Mouse (Mus musculus) mouse embryonic stem cell (cell line): Measurements from ENCODE around the gene Chn2.

Source experiments
- in situ Hi-C, 2 experiments: fragments of 300-500 bp; cut with MboI; formaldehyde crosslinking; loops; 1 replicate in 1 of 2; 3 replicates in 1 of 2; pipeline ENCODE4 v1.14.3; 2019 to 2020; ENCODE audit warnings: low sequenced_read_pairs in 2 of 2, low pct_unique_long_range_greater_than_20kb in 1 of 2, mixed read lengths in 1 of 2; ENCODE audit not compliant: unreplicated experiment in 1 of 2

Gene Chn2

DNA sequence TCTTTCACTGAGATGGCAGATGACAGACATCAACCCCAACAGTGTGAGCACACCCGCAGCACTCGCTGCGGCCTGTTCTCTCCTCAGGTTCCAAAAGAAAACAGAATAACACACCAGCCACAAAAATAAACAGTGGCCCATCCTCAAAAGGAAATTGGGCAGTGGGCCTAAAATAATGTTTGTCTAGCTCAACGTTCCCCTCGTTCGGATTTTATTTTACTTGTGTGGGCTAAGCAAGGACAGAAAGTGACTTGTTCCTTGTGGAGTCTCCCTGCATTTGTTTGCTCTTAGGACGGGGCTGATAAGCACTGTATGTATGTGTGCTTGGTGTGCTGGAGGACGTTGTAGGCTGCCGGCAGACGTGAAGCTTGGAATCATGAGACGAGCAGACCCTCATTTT, 240.0 kb downstream of the Chn2 start:
- in situ Hi-C loops, result no loop called here

DNA sequence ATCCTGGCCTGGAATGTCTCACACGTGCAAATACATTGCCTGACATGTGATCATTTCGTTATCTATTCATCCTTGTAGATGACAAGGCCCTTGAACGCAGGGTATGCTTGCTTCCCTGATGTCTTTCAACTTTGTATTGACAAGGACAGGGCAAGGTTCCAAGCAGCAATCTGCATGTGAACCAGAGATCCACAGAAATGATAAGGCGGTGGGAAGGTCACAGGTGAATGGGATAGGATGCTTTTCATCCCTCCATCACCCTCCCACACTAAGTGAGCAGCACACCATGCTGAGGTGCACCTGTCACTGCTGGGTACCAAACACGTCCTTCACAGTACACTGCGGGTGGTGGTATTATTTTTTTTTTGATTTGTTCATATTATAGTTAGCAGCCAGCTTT, 240.9 kb downstream of the Chn2 start:
- in situ Hi-C loops, result no loop called here

DNA sequence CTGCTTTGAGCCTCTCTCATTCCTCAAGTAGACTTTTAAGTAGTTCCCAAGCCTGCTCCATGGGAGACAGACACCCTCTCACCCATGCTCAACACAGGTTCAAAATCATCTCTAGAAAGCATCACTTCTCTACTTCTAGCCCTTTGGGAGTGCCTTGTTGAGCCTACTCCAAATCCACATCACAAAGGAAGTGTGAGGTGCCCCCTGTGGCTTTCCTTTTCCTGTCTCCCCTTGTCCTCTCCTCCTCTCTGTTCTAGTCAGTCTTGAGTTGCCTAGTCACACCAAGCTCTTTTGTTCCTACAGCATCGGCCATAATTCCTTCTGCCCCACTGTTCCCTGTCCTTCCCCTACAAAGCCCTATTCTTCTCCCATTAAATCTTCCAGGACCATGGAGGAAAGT, 243.9 kb downstream of the Chn2 start:
- in situ Hi-C loops, result no loop called here

DNA sequence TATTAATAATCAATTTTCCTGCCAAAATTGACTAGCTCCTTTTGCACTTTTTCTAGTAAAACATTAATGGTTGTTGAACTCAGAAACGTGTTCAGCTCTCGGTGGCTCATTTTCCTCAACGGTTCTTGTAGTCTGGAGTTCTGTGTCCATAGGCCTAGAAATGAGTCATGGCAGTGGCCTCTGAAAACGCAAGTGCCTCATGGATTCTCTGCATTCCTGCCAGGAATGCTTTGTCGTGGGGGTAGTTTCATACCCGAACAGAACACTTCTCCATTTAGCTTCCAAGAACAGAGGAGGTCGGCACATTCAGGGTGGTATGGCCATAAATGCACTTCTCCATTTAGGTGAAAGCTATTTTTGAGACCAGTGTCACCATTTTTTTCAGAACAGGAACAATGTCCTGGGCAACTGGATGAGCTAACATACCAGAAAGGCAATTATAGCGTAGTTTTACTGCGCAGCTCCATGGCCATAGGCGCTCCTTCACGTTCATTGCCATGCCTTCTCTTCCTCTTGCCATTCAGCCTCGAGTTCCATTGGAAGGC, 244.9 kb downstream of the Chn2 start:
- in situ Hi-C loops, result no loop called here

DNA sequence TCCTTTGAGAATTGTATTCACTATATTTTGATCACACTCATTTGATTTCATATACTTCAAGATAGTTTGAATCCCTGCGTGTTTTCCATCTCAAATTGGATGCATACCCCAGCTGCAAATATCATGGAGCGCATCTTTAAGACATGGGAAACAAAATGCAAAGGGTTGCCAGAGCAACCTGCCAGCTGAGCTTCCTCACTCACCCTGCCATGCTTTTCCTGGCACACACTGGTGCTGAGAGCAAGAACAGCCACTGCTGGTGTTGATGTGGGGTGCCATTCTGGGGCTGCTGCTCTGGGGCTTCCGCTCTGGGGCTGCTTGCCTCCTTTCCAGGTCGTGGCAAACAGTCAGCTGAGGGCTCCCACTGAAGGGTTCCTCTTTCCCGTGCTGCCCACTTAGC, 247.5 kb downstream of the Chn2 start:
- in situ Hi-C loops, result no loop called here

DNA sequence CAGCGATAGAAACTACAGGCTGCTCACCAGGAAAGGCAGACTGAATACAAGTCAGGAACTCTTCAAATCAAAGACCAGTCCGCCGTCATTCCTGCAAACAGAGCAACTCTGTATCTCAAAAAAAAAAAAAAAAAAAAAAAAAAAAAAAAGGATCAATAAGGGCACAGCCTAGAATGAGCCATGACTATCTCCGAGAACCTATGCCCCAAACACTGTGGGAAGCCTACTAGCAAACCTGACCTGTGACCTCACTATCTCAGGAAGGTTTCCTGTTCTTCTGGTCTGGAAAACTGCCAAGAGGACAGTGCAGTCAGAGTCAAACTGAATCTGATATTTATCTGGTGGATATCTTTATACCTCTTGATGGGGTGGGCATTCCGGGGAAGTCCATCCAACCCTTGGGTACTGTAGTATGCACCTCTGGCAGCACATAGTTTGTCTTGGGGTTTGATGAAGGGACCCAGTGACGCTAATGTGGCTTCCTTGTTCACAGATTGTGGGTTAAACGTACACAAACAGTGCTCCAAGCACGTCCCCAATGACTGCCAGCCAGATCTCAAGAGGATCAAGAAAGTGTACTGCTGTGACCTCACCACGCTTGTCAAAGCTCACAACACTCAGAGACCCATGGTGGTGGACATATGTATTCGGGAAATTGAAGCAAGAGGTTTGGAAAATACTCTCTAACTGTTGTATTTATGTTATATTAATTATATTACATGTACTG, 250.6 kb downstream of the Chn2 start:
- in situ Hi-C loops, result no loop called here

DNA sequence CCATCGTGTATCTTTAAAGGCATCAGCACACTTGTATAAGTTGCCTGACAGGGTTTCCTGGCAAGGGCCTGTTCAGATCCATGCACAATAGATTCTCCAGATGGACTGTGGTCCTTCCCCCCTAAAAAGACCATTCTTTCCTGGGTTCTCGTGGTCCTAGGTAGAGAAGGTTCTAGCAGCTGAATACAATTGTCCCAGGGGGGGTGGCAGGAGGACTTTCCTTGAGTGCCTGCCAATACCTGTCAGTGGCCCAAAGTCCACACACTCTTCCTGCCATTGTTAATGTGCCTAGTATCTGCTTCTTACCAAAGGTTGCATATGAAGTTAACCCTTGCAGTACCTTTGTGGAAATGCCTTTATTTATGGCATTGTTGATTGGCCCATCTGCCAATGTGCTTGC, 257.9 kb downstream of the Chn2 start:
- in situ Hi-C loops, result no loop called here

DNA sequence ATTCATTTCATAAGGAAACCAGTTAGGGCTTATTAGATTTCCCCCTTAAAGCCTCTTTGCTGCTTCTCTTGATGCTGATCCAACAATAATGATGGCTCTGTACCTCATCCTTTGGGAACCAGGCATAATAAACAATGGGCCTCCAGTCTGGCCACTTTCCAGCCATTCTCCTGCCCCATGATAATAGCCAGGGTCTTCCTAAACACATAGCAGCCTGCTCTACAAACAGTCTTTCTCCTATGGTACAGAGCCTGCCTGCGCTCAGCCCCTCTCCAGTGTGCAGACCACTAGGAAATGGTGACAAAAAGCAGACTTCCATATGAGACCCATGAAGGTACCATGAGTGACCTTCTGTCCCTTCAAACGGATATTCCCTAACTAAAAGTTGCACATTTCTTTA, 260.1 kb downstream of the Chn2 start:
- in situ Hi-C loops, result no loop called here

DNA sequence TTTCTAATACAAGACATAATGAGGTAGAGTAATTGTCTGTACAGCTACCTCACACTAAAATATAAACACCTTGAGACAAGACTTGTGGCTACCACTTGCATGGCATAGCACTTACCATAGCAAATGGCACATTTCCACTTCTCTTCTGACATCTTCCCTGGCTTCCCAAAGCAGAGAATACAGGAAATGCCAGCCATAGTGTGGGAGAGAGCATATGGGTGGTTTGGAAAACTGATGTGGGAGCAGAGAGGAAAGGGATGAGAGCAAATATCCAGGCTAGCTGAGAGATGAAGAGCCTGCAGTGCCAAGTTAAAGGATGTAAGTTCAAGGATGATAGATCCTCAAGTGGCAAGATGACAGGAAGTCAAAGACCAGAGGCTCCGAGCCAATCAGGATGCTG, 266.4 kb downstream of the Chn2 start:
- in situ Hi-C loops, result no loop called here

DNA sequence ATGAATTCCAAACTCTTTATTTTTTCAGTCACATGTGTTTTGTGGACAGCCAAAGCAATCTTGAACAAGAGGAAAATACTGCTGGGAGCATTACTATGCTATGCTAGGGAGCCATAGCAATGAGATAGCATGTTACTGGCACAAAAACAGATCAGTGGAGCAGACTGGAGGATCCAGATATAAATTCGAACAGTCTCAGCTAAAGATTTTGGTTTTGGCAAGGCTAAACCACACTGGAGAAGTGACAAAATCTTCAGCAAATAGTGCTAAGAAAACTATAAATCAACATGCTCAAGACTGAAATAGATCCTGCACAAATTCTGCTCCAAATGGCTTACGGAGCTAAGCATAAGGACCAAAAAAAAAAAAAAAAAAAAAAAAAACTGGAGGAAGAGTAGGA, 273.7 kb downstream of the Chn2 start:
- in situ Hi-C loops, result no loop called here

DNA sequence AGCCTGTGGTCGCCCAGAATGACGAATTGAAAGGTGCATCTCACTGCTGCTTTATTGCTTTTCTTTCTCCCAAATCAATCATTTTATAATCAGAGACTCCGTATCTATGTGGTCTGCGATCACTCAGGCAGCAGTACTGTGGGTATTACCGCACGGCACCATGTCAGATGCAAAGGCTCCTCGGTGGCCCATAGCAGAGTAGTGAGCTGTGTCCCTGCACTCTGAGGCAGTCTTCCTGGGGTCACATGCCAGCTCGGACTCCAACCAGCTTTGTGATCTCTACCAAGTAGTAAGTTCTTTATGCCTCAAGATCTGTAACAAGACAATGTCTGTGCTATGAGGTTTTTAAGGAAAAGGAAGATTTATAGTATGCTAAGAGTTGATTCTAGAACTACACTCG, 279.3 kb downstream of the Chn2 start:
- in situ Hi-C loops, result no loop called here

DNA sequence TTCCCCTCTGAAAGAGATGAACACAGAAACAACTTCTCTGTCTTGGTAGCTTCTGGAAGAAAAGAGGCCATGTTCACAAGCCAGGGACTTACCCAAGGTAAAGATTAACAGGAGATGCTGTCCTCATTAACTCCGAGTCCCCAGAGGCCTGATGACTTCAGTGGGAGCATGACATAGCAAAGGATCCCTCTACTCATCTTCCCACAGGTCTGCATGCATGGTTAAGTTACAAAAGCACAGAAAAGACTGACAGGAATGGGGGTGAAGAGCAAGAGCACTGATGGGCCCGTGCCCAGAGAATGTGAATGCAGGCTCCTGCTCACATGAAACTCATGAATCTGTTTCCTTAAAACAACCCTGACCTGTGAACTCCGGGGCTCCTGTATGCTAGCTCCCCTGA, 279.8 kb downstream of the Chn2 start:
- in situ Hi-C loops, result no loop called here

DNA sequence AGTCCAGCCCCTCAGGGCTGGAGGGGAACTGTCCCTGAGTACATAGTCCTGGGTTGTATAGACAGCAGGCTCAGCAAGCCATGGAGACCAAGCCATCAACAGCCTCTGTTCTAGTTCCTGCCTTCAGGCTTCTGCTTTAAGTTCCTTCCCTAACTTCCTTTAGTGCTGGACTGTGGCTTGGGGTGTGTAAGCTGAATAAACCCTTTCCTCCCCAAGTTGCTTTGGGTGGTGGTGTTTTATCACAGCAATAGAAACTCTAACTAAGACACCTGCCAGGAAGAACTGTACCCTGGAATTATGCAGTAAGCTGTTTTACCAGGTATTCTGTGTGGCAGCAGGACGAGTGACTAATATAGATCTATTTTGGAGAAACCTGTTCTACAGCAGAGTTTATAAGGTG, 280.9 kb downstream of the Chn2 start:
- in situ Hi-C loops, result no loop called here

DNA sequence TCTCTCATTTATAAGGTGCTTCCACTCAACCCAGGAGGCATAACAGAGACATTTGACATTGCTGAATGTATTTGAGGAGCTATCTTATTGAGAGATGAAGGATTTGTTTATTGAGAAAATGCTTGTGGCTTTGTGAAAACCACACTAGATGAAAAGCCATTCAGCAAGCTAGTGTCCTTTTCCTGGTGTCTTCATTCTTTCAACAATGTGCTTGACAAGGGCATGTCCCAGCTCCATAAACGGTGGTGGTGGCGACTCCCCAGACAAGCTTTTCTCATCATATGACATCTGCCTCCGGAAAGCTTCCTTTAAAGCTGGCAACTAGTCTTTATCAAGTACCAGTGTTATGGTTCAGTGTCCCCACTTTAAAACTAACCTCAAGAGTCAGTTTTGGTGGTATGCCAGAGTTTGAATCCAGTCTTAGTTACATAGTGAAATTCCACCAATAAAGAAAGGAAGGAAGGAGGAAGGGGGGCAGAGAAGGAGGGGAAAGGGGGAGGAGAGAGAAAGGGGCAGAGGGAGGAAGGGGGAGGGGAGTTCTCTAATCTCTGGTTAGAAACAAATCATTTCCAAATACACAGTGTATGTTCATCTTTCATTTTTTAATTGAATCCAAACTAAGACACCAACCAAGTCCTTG, 286.0 kb downstream of the Chn2 start, which contains the start of gene Prr15:
Prr15 (plus strand) TSS at position 590 of the 640 bp plus-strand sequence.
- in situ Hi-C loops, result no loop called here

DNA sequence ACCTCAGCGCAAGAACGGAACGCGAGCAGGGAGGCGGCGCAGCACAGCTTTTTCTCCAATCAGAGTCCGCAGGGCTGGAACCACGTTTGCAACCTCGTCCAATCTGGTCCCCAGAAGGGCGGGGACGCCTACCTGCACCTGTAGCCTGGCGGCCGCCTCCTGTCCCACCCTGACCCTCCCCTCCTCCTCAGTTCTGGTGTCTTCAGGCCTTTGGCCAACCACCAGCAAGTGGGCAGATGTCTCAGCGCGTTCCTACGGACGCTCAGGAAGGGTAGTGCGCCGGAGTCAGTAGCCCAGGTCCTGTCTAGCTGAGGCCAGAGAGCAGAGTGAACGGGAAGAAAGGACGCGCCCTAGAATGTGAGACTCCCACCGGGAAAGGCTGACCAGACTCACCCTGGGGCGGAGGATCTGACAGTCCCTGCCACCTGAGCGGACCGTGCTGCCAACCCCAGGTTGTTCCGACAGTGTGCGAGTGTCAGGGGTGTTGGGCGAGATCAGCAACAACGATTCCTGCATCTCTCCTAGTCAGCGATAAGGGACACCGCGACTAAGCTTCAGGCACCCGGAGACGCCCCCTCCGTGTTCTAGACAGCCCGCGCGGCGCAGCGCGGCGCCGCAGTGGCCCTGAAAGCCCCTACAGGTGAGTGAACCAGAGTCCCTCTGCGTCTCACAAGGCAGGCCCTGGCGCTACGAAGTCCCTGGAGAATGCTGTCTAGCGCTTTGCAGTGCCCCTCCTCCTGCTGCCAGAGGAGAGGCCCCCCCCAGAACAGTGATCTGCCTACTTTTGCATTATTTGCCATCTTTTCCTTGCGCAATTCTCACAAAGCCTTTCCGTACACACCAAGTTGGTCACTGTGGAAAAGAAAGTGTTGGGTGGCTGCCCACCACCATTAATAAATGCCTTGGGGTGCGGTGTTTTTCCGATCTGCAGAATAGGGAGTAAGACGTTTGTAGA, 287.6 kb downstream of the Chn2 start:
- in situ Hi-C loops, result no loop called here

DNA sequence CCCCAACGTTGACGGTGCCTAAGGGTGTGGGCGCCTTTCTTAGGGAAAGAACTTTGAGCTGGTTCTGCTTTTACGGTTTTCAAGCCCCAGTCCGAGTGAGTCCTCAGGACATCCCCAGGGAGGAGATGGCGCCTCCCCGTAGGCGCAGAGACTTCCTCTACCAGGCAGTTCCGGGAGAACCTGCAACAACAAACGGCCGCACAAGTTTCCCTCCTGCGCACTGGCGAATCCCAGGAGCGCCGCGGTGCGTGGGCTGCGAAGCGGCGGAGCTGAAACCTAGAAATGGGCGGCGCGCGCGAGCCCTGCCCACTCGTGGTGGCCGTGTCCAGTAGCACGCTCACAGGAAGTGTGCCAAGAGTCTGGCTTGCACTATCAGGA, 288.3 kb downstream of the Chn2 start:
- in situ Hi-C loops, result no loop called here

DNA sequence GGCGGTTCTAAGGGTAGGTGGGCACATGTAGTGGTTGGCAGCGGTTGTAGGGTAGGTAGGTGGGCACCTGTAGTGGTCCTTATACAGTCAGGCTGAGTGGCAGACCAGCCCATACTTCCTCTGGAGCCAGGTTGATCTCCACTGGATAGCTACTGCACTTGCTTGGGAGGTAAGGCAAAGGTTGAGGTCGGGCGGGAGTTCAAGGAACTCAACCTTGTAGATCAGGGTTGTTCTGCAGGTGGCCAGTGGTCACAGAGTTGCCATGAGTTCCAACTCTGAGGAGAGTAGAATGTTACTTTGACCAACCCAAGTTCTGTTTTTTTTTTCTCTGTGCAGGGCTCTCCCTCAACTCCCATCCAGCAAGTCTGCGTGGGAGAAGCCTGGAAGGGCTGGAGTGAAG, 289.4 kb downstream of the Chn2 start:
- in situ Hi-C loops, result no loop called here

DNA sequence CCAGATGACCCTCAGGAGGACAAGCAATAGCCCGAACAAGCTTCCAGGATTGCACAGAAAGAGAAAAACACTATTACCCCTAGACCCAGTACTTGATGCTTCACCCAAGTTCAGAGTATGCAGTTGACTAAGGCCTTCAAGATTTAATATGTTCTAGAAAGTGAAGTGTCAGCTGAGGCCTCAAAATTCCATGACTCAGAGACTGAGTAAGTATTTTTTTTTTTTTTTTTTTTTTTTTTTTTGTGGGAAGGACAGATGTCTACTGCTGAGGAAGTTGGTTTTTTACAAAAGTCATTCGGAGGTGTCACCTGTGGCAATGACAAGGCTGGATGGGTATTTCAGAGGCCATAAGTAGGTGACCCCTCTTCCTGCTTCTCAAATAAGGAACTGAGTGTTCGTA, 290.2 kb downstream of the Chn2 start:
- in situ Hi-C loops, result no loop called here

DNA sequence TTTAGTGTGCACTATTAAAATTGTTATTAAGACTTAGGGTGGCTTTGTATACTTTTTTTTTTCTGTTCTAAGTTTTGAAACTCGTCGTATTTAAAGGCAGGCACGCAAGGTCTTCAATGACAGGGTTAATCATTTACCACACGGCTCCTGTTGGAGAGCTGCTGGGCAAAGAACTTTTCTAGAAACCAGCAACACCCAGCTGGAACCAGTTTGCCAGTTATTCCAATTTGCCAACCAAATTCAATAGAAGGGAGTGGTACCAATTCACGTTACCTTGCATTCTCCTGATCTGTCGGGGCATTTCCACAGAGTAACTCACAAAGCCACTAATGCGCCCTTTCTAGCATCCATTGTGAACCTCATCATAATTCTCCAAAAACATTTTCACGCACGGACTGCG, 290.8 kb downstream of the Chn2 start:
- in situ Hi-C loops, result no loop called here
